Mouse (Mus musculus) embryonic facial prominence, embryonic 11.5 days (tissue): ENCODE data around the gene Edem3. TPM values are rescaled to one million over a fixed set of nuclear protein-coding genes. Genes with fewer than 3 reads are reported as not detected.

Source experiments
- ATAC-seq: fragments of 200-750 bp; cut with Nextera tagmentation; replicated peaks from 2 replicates; pipeline ENCODE4 v1.8.0; 2017; ENCODE audit warnings: low read depth; ENCODE audit not compliant: insufficient number of reproducible peaks, low FRiP score, low TSS enrichment
- DNase-seq: peaks from one replicate; pipeline ENCODE4 v3.0.0-alpha.2; 2015; ENCODE audit warnings: low spot score
- H3K27ac ChIP-seq: fragments of 300-500 bp; sonication (generic); replicated peaks from 2 replicates; pipeline ENCODE4 v1.5.1; 2014; ENCODE audit warnings: mild to moderate bottlenecking, low read depth, low read length, control low read depth
- H3K27me3 ChIP-seq: fragments of 300-500 bp; sonication (generic); 2 replicates; pipeline ENCODE4 v1.6.1; 2014; ENCODE audit warnings: mild to moderate bottlenecking, low read length, moderate library complexity, mixed read lengths; ENCODE audit not compliant: control insufficient read depth, insufficient read depth
- H3K36me3 ChIP-seq: fragments of 300-500 bp; sonication (generic); replicated peaks from 2 replicates; pipeline ENCODE4 v1.6.1; 2014; ENCODE audit warnings: low read depth, mild to moderate bottlenecking, low read length, moderate library complexity, mixed read lengths; ENCODE audit not compliant: control insufficient read depth, insufficient read depth
- H3K4me1 ChIP-seq: fragments of 300-500 bp; sonication (generic); 2 replicates; pipeline ENCODE4 v1.6.1; 2014; ENCODE audit warnings: low read length, mixed read lengths; ENCODE audit not compliant: control insufficient read depth, insufficient read depth
- H3K4me2 ChIP-seq: fragments of 300-500 bp; sonication (generic); 2 replicates; pipeline ENCODE4 v1.6.1; 2014; ENCODE audit warnings: low read depth, mild to moderate bottlenecking, control low read depth, low read length, moderate library complexity
- H3K4me3 ChIP-seq: fragments of 300-500 bp; sonication (generic); 2 replicates; pipeline ENCODE4 v1.5.1; 2014; ENCODE audit warnings: low read depth, low read length, control low read depth
- H3K9ac ChIP-seq: fragments of 300-500 bp; sonication (generic); replicated peaks from 2 replicates; pipeline ENCODE4 v1.6.1; 2014; ENCODE audit warnings: mild to moderate bottlenecking, control low read depth, low read length
- H3K9me3 ChIP-seq: fragments of 300-500 bp; sonication (generic); replicated peaks from 2 replicates; pipeline ENCODE4 v1.6.1; 2016; ENCODE audit warnings: mild to moderate bottlenecking, low read length, inconsistent platforms, mixed read lengths; ENCODE audit not compliant: control insufficient read depth
- WGBS: fragments of 180-500 bp; shearing (Covaris S2); extraction: QIAGEN DNeasy Blood & Tissue Kit; methylation state at CpG from one replicate; pipeline ENCODE4 v1.1.7; 2014; 5-methylcytosine and 5-hydroxymethylcytosine counted together
- polyA plus RNA-seq: library from polyadenylated mRNA; unstranded; fragments of >200 nt; fragmentation: Nextera tagmentation; extraction: Ambion mirVana; gene quantifications from 2 replicates; pipeline ENCODE4 v1.2.1, GENCODE M21; 2014

The Edem3 gene
- polyA plus RNA-seq, 1 experiment from 2014 or later = 25.9 TPM

DNA sequence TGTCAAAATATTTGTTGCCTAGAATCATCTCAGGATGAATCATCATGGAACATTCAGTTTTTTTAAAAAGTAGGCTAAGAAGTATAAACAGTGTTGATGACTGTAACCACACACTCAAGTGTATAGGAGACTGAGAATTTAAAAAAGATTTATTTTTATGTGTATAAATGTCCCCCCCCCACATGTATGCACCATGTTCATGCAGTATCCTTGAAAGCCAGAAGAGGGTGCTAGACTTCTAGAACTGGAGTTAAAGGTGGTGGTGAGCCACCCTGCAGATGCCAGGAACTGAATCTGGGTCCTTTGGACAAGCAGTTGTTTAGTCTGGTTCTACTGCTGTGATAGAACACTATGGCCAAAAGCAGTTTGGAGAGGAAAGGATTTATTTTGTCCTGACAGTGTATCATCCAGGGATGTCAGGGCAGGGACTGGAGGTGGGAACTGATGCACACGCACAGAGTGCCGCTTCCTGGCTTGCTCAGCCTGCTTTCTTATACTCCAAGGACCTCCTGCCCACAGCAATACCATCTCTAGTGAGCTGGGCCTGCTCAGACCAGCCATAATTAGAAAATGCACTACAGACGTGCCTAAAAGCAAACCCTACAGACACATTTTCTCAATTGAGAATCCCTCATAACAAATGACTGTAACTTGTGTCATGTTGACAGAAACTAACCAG lies 11.9 kb downstream of the Edem3 start:
- DNase-seq (no peak), ATAC-seq (no peak)
- Histone ChIP-seq H3K9ac (no peak overlapping the region), H3K4me2 (no peak overlapping the region), H3K4me1 (no peaks in the 10 kb centered on the region), H3K9me3 (no peaks in the 10 kb centered on the region), H3K4me3 (no peak overlapping the region), H3K27me3 (no peaks in the 10 kb centered on the region), H3K36me3 (no peaks in the 10 kb centered on the region), H3K27ac (no peak overlapping the region)
- 81% methylated on average over 3 of the region's 3 CpGs for WGBS

DNA sequence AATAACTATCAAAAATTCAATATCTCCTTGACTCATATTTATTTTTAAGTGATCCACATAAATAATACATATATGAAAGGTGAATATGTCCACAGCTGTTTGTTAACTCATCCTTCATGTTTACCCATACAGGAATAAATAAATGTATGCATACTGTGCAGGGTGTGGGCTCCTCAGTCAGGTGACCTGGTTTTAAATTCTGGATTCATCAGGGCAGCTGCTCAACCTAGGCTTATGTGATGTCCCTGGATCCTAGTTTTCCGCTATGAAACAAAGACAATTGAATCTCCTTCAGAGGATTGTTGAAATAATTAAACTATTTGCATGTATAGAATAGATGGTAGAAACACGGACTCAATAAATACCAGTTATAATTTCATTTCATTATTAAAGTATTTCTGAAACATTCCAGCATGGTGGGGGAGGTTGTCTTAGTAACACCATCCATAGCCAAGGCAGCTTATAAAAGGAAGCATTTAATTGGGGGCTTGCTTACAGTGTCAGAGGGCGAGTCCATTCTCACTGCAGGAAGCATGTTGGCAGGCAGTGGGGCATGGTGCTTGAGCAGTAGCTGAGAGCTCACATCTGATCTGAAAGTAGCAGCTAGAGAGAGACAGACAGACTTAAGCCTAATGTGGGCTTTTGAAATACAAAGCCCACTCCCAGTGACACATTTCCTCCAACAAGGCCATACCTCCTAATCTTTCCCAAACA lies 14.2 kb downstream of the Edem3 start:
- Histone ChIP-seq H3K9me3 (no peaks in the 10 kb centered on the region), H3K4me2 (no peak overlapping the region), H3K9ac (no peak overlapping the region), H3K4me3 (no peak overlapping the region), H3K36me3 (no peaks in the 10 kb centered on the region), H3K4me1 (no peaks in the 10 kb centered on the region), H3K27me3 (no peaks in the 10 kb centered on the region), H3K27ac (no peak overlapping the region)
- WGBS = 70% methylated on average over 3 of the region's 3 CpGs
- DNase-seq = no peak
- ATAC-seq = no peak

DNA sequence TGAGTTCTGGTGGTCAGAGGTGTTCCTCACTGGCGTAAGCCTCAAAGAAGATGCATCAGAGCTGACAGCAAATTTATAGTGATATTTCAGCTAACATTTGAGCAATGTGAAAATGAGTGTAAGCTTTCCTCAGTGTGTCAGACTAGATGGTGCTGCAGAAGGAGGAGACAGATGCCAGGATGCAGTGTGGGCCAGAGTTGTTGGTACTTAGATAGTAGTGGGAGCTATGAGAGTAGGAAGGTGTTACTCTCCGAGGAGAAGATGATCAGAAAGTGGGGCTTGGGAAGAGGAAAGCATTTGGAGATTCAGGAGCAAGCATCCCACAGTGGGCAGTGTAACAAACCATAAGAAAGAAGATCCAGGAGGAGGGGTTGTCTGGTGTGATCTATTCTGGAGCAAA lies 22.4 kb downstream of the Edem3 start:
- DNase-seq (no peak), ATAC-seq (no peak)
- WGBS = 93% methylated on average over 2 of the region's 2 CpGs
- H3K36me3 ChIP-seq = no peaks in the 10 kb centered on the region; the same call in 1 of the 2 replicates
- no peak overlapping the region for H3K4me3 ChIP-seq
- no peak overlapping the region for H3K4me2 ChIP-seq
- no peaks in the 10 kb centered on the region for H3K4me1 ChIP-seq
- no peak overlapping the region for H3K27ac ChIP-seq
- H3K9me3 ChIP-seq = no peaks in the 10 kb centered on the region
- H3K9ac ChIP-seq = no peak overlapping the region
- H3K27me3 ChIP-seq = no peaks in the 10 kb centered on the region

DNA sequence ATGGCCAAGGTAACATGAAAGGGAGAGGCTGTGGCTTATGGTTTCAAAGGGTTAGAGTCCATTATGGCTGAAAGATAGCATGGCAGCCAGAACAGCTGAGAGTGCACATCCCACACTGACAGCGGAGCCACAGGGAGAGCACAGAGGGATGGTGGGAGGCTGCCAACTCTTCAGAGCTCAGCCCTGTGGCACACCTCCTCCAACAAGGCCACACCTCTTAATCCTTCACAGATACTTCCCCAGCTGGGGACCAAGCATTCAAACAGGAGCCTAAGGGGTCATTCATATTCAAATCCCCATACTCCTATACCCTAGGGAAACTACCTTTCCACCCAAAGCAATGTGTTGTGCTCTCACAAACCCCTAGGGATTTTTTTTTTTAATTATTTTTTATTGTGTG lies 23.4 kb downstream of the Edem3 start:
- ATAC-seq (no peak), DNase-seq (no peak)
- no peak overlapping the region for H3K9ac ChIP-seq
- H3K27ac ChIP-seq = no peak overlapping the region
- H3K27me3 ChIP-seq = no peaks in the 10 kb centered on the region
- no peaks in the 10 kb centered on the region; the same call in 1 of the 2 replicates for H3K36me3 ChIP-seq
- WGBS = 65% methylated on average over 1 of the region's 1 CpGs
- no peak overlapping the region for H3K4me2 ChIP-seq
- H3K4me1 ChIP-seq = no peaks in the 10 kb centered on the region
- no peak overlapping the region for H3K4me3 ChIP-seq
- H3K9me3 ChIP-seq = no peaks in the 10 kb centered on the region

DNA sequence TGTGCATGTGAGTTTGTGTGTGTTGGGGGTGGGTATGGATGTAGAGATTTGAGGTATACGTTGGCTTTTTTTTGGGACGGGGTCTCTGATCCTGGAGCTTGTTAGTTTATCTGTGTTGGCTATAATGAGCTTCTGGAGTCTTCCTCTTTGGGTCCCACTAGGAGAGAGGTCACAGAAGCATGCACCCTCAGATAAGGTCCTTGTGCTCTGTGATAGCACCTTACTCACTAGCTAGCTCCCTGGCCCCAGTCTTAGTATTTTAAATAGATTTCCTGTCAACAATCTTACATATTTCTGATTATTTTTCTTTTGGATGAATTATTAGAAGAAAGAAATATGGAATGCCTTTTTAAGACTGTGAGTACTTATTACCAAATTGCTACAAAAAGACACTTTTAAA lies 24.1 kb downstream of the Edem3 start:
- Histone ChIP-seq H3K9me3 (no peaks in the 10 kb centered on the region), H3K36me3 (no peaks in the 10 kb centered on the region; the same call in 1 of the 2 replicates), H3K4me3 (no peak overlapping the region), H3K27me3 (no peaks in the 10 kb centered on the region), H3K4me1 (no peaks in the 10 kb centered on the region), H3K9ac (no peak overlapping the region), H3K4me2 (no peak overlapping the region), H3K27ac (no peak overlapping the region)
- ATAC-seq (no peak), DNase-seq (no peak)
- 85% methylated on average over 2 of the region's 2 CpGs for WGBS

DNA sequence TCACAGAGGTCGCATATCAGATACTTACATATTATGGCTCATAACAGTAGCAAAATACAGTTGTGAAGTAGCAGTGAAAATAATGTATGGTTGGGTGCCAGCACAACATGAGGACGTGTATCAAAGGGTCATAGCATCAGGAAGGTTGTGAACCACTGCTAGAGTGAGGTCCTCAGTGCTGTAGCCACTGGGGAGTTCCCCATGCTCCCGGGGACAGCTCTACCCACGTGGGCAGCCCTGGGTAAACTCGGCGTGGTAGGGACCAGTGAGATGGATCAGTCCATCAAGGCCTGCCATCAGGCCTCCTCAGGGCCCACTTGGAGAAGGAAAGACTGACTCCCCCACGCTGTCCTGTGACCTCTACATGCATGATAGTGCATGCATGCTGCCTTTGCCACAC lies 26.3 kb downstream of the Edem3 start:
- Histone ChIP-seq H3K36me3 (no peaks in the 10 kb centered on the region; the same call in 1 of the 2 replicates), H3K4me3 (no peak overlapping the region), H3K4me2 (no peak overlapping the region), H3K4me1 (no peaks in the 10 kb centered on the region), H3K9me3 (no peaks in the 10 kb centered on the region), H3K27ac (no peak overlapping the region), H3K9ac (no peak overlapping the region), H3K27me3 (no peaks in the 10 kb centered on the region)
- ATAC-seq = no peak
- DNase-seq = no peak
- 76% methylated on average over 7 of the region's 7 CpGs for WGBS

DNA sequence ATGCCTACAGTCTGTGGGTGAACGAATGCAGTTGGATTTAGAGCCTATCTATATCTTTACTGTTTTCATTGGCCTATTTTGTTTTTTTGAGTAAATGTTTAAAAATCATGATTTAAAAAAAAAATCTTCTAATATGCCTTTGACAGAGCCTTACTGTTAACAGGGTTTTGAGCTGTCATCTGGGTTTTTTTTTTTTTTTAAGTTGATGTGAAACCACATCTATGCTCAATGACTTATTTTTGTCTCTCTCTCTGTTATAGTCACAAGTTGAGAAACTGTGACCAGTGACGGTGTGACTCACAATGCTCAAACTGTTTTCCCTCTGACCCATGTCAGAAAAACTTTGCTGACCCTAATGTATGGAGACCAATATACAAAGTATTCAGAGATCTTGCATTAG lies 28.2 kb downstream of the Edem3 start:
- WGBS = 81% methylated on average over 2 of the region's 2 CpGs
- no peak for ATAC-seq
- no peaks in the 10 kb centered on the region for H3K27me3 ChIP-seq
- H3K36me3 ChIP-seq = no peaks in the 10 kb centered on the region; the same call in 1 of the 2 replicates
- no peaks in the 10 kb centered on the region for H3K9me3 ChIP-seq
- no peak overlapping the region for H3K27ac ChIP-seq
- no peak overlapping the region for H3K9ac ChIP-seq
- H3K4me2 ChIP-seq = no peak overlapping the region
- no peak for DNase-seq
- H3K4me1 ChIP-seq = no peaks in the 10 kb centered on the region
- H3K4me3 ChIP-seq = no peak overlapping the region

DNA sequence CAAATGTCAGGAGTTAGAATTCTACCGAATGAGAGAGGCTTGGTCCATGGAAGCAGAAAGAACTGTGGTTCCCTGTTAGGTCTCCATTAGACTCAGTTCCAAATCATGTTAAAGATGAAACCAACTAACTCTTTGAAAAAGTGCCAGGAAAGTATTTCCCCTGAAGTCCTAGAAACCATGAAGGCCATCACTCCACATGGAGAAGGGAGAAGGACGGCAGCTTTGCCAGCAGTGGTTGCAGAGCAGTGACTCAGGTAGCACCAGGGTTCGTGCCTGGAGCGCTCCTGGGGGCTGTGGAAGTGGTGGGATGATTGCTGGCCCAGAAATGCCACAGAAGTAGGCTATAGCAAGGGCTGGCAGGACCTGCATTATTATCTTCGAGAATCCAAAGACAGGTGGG lies 31.2 kb downstream of the Edem3 start:
- no peak overlapping the region for H3K27ac ChIP-seq
- no peaks in the 10 kb centered on the region for H3K27me3 ChIP-seq
- 90% methylated on average over 5 of the region's 5 CpGs for WGBS
- H3K4me2 ChIP-seq = no peak overlapping the region
- DNase-seq (no peak), ATAC-seq (no peak)
- H3K9ac ChIP-seq = no peak overlapping the region
- H3K4me1 ChIP-seq = no peaks in the 10 kb centered on the region
- no peak overlapping the region for H3K4me3 ChIP-seq
- H3K9me3 ChIP-seq = no peaks in the 10 kb centered on the region
- H3K36me3 ChIP-seq = no peaks in the 10 kb centered on the region; the same call in 1 of the 2 replicates
